Mouse (Mus musculus) hindbrain, embryonic 15.5 days (tissue): ENCODE data around the gene Ganc. TPM values are rescaled to one million over a fixed set of nuclear protein-coding genes. Genes with fewer than 3 reads are reported as not detected.

Experiments
- polyA plus RNA-seq: library from polyadenylated mRNA; unstranded; fragments of >200 nt; fragmentation: Nextera tagmentation; extraction: Ambion mirVana; gene quantifications from 2 replicates; pipeline ENCODE4 v1.2.1, GENCODE M21; 2015

Ganc gene
- polyA plus RNA-seq, 1 experiment from 2014 or later = 11.1 TPM

Other genes starting within 250 kb of the Ganc start
- gene Ehd4, start 249.3 kb upstream of the Ganc start, polyA plus RNA-seq = 18.9 and 19.8 TPM in 2 replicates
- 4.7 and 4.8 TPM in 2 replicates for gene Pla2g4e, start 158.6 kb upstream of the Ganc start, polyA plus RNA-seq
- not detected in 2 replicates for gene Pla2g4d, start 114.7 kb upstream of the Ganc start, polyA plus RNA-seq
- gene Pla2g4f, start 89.7 kb upstream of the Ganc start, polyA plus RNA-seq = 0.06 TPM in 1 of 2 replicates, not detected in the other
- 42.7 and 43.1 TPM in 2 replicates for gene Vps39, start 50.8 kb upstream of the Ganc start, polyA plus RNA-seq
- gene Tmem87a, start 217 bp downstream of the Ganc start, polyA plus RNA-seq = 5.1 and 6.7 TPM in 2 replicates
- gene Capn3, start 52.1 kb downstream of the Ganc start, polyA plus RNA-seq = 0.80 and 1.1 TPM in 2 replicates
- gene Zfp106, start 159.9 kb downstream of the Ganc start, polyA plus RNA-seq = 39.3 and 43.1 TPM in 2 replicates
- gene Snap23, start 163.8 kb downstream of the Ganc start, polyA plus RNA-seq = 17.7 TPM in 2 replicates
- gene Haus2, start 205.5 kb downstream of the Ganc start, polyA plus RNA-seq = 25.4 and 27.7 TPM in 2 replicates
- gene Lrrc57, start 205.6 kb downstream of the Ganc start, polyA plus RNA-seq = 34.6 and 34.8 TPM in 2 replicates
- 4.3 and 5.0 TPM in 2 replicates for gene Stard9, start 225.2 kb downstream of the Ganc start, polyA plus RNA-seq